In genomic region chr19:22703876-22704275, GRCm38 (mm10) we compare ENCODE assay signal across 18 mouse cellular contexts.
DNase-seq lines count a peak whose midpoint lies in the region; ATAC-seq and TF ChIP-seq lines count a peak whose summit lies in the region.
"Had no signal": no experiment of that assay in that cellular context is flagged by ENCODE, and none has a peak within 500 bp of the region (broad histone marks: within the 10 kb centered on the region; RNA-seq: fewer than 3 reads in every experiment).

No protein-coding gene starts in this region.

- H3K4me2 ChIP-seq in forebrain, embryonic 14.5 days (ENCODE audit: low read length): no peak overlapping the region
- H3K4me2 ChIP-seq in lung, embryonic 16.5 days (ENCODE audit: low read depth, low read length): no peak overlapping the region
- H3K4me2 ChIP-seq in forebrain, postnatal 0 days (ENCODE audit: low read depth): no peak overlapping the region
- H3K4me2 ChIP-seq in kidney, embryonic 15.5 days: no peak overlapping the region
- H3K4me2 ChIP-seq: limb, embryonic 15.5 days had no signal

- H3K9me3 ChIP-seq in forebrain, embryonic 14.5 days (replicated peaks; ENCODE audit: control insufficient read depth, low read length): no peaks in the 10 kb centered on the region
- no peaks in the 10 kb centered on the region for H3K9me3 ChIP-seq in forebrain, embryonic 10.5 days
- no peaks in the 10 kb centered on the region for H3K9me3 ChIP-seq in lung, embryonic 16.5 days (ENCODE audit: control insufficient read depth, low read length)
- no peaks in the 10 kb centered on the region for H3K9me3 ChIP-seq in forebrain, postnatal 0 days (ENCODE audit: low read length)
- no peaks in the 10 kb centered on the region for H3K9me3 ChIP-seq in kidney, embryonic 15.5 days (replicated peaks)
- H3K9me3 ChIP-seq: limb, embryonic 15.5 days had no signal

- in situ Hi-C loops in Patski (cut with MboI; ENCODE audit: low pct_unique_long_range_greater_than_20kb): no loop called here

- peaks cover 10% of the 10 kb centered on the region; the same call in 1 of the 2 replicates for H3K4me1 ChIP-seq in forebrain, embryonic 14.5 days (ENCODE audit: control insufficient read depth, insufficient read depth, low read length)
- peaks cover 35% of the 10 kb centered on the region for H3K4me1 ChIP-seq in forebrain, embryonic 10.5 days
- H3K4me1 ChIP-seq in lung, embryonic 16.5 days (replicated peaks; ENCODE audit: control insufficient read depth, insufficient read depth, low read length): peaks cover 2% of the 10 kb centered on the region; the same call in 1 of the 2 replicates
- H3K4me1 ChIP-seq in forebrain, postnatal 0 days (ENCODE audit: insufficient read depth): 0 out of 2 replicates have a peak, but pooled peaks cover 8% of the 10 kb centered on the region
- peaks cover 8% of the 10 kb centered on the region for H3K4me1 ChIP-seq in kidney, embryonic 15.5 days
- H3K4me1 ChIP-seq: limb, embryonic 15.5 days had no signal

- H3K36me3 ChIP-seq in forebrain, embryonic 14.5 days (ENCODE audit: control insufficient read depth, insufficient read depth, low read length): no peaks in the 10 kb centered on the region
- H3K36me3 ChIP-seq in forebrain, embryonic 10.5 days (replicated peaks): no peaks in the 10 kb centered on the region
- no peaks in the 10 kb centered on the region for H3K36me3 ChIP-seq in lung, embryonic 16.5 days (ENCODE audit: control insufficient read depth, insufficient read depth, low read length)
- H3K36me3 ChIP-seq in forebrain, postnatal 0 days (ENCODE audit: insufficient read depth): no peaks in the 10 kb centered on the region
- no peaks in the 10 kb centered on the region for H3K36me3 ChIP-seq in kidney, embryonic 15.5 days
- H3K36me3 ChIP-seq: limb, embryonic 15.5 days had no signal

- whole genome bisulfite sequencing in forebrain, embryonic 14.5 days: 15% methylated on average over 6 of the region's 6 CpGs
- 60% methylated on average over 6 of the region's 6 CpGs for WGBS in forebrain, embryonic 10.5 days
- WGBS in lung, embryonic 16.5 days: 54% methylated on average over 6 of the region's 6 CpGs
- WGBS in forebrain, postnatal 0 days: 15% methylated on average over 6 of the region's 6 CpGs
- 68% methylated on average over 6 of the region's 6 CpGs for WGBS in kidney, embryonic 15.5 days

- peak; percentile 61 for DNase-seq in forebrain, embryonic 14.5 days (ENCODE audit: low spot score)
- no peak for DNase-seq in forebrain, embryonic 10.5 days (ENCODE audit: extremely low spot score, low spot score)
- DNase-seq in lung, postnatal 14 days: no peak
- peak; percentile 30 for DNase-seq in Patski (ENCODE audit: low read depth, low spot score)
- no peak for DNase-seq in forebrain, postnatal 0 days
- DNase-seq in frontal cortex, postnatal 14 days (ENCODE audit: low spot score in 2 of 2): no peak
- DNase-seq: cerebellum, adult 9-10 months; gastrocnemius, adult 2 months; heart, postnatal 36 days; kidney, adult 11 months; retina, postnatal 1 day; right cerebral cortex, postnatal 4 days; thymus, postnatal 14 days had no signal

- H3K4me3 ChIP-seq in forebrain, embryonic 14.5 days (ENCODE audit: low read depth, low read length): no peak overlapping the region
- H3K4me3 ChIP-seq in forebrain, embryonic 10.5 days: no peak overlapping the region
- H3K4me3 ChIP-seq in lung, embryonic 16.5 days (ENCODE audit: low read length): no peak overlapping the region
- no peak overlapping the region for H3K4me3 ChIP-seq in forebrain, postnatal 0 days (ENCODE audit: low read depth, low read length)
- H3K4me3 ChIP-seq in kidney, embryonic 15.5 days (replicated peaks): no peak overlapping the region
- H3K4me3 ChIP-seq: erythroblast, embryonic 14.5 days; gastrocnemius, adult 2 months; limb, embryonic 15.5 days had no signal

- peak; percentile 53; the same call in 1 of the 2 replicates for ATAC-seq in forebrain, embryonic 14.5 days
- 0 out of 2 replicates have a peak, but pooled peaks have one; percentile 26 for ATAC-seq in lung, embryonic 16.5 days (ENCODE audit: low read depth)
- peak; percentile 56 for ATAC-seq in Patski
- no peak for ATAC-seq in forebrain, postnatal 0 days
- ATAC-seq in kidney, embryonic 15.5 days (replicated peaks; ENCODE audit: low FRiP score): no peak

- CTCF ChIA-PET in Patski (lab: Charles Lee): interaction anchor here (0.8 to 2.1 kb wide), 5 partner anchors 8 to 47 kb away, joined by 3 to 7 read pairs (median 4); no protein-coding TSS in a partner anchor

- no peak overlapping the region for H3K9ac ChIP-seq in forebrain, embryonic 14.5 days (ENCODE audit: low read length)
- no peak overlapping the region for H3K9ac ChIP-seq in lung, embryonic 16.5 days (ENCODE audit: low read length)
- H3K9ac ChIP-seq in forebrain, postnatal 0 days: no peak overlapping the region
- H3K9ac ChIP-seq in kidney, embryonic 15.5 days: no peak overlapping the region
- H3K9ac ChIP-seq: limb, embryonic 15.5 days had no signal

- H3K27ac ChIP-seq in forebrain, embryonic 14.5 days (ENCODE audit: low read depth, low read length): no peak overlapping the region
- no peak overlapping the region for H3K27ac ChIP-seq in forebrain, embryonic 10.5 days
- no peak overlapping the region for H3K27ac ChIP-seq in lung, embryonic 16.5 days (ENCODE audit: low read length)
- peak overlapping the region; percentile 9; the same call in 1 of the 2 replicates for H3K27ac ChIP-seq in forebrain, postnatal 0 days (ENCODE audit: low read depth, low read length)
- no peak overlapping the region for H3K27ac ChIP-seq in kidney, embryonic 15.5 days
- H3K27ac ChIP-seq: gastrocnemius, adult 2 months; kidney, postnatal 0 days; limb, embryonic 15.5 days had no signal

- POLR2A ChIA-PET in Patski (lab: Charles Lee): interaction anchor here (0.6 to 0.8 kb wide), 2 partner anchors 47 to 213 kb away, joined by 3 read pairs; no protein-coding TSS in a partner anchor

- H3K27me3 ChIP-seq in forebrain, embryonic 14.5 days (replicated peaks; ENCODE audit: control insufficient read depth, insufficient read depth, low read length): no peaks in the 10 kb centered on the region
- H3K27me3 ChIP-seq in forebrain, embryonic 10.5 days (ENCODE audit: poor library complexity, severe bottlenecking): peaks cover 73% of the 10 kb centered on the region
- H3K27me3 ChIP-seq in lung, embryonic 16.5 days (ENCODE audit: control insufficient read depth, insufficient read depth, low read depth, low read length): no peaks in the 10 kb centered on the region
- H3K27me3 ChIP-seq in Patski: peaks cover 8% of the 10 kb centered on the region
- no peaks in the 10 kb centered on the region for H3K27me3 ChIP-seq in forebrain, postnatal 0 days (ENCODE audit: insufficient read depth, low read length)
- H3K27me3 ChIP-seq in kidney, embryonic 15.5 days: no peaks in the 10 kb centered on the region
- H3K27me3 ChIP-seq: limb, embryonic 15.5 days had no signal

- no peak for TF ChIP-seq CTCF in Patski (IDR thresholded peaks at IDR 0.05)
- no peak for TF ChIP-seq CTCF in forebrain, postnatal 0 days (IDR thresholded peaks at IDR 0.05; ENCODE audit: low read depth)

Comparison
In these comparisons a context has a peak if more than half of its experiments do, and no peak if none do; other contexts are left out.
1. ATAC-seq: peak in forebrain, embryonic 14.5 days (single experiment), lung, embryonic 16.5 days (single experiment) and Patski (single experiment); none in forebrain, postnatal 0 days (single experiment) and kidney, embryonic 15.5 days (single experiment).
2. DNase-seq: peak in forebrain, embryonic 14.5 days (single experiment) and Patski (single experiment); none in forebrain, embryonic 10.5 days (single experiment), lung, postnatal 14 days (single experiment), forebrain, postnatal 0 days (single experiment) and frontal cortex, postnatal 14 days (0 of 2).